Mouse (Mus musculus) spleen, adult 12 weeks (tissue): Measurements from ENCODE around the gene Acyp2.

Source experiments
- DNase-seq: peaks from one replicate; pipeline ENCODE4 v3.0.0; 2022; ENCODE audit warnings: low spot score

Gene Acyp2

GRCm38 (mm10) chr11:30580008-30580407 lies 69.4 kb downstream of the Acyp2 start:
- no peak for DNase-seq

DNA sequence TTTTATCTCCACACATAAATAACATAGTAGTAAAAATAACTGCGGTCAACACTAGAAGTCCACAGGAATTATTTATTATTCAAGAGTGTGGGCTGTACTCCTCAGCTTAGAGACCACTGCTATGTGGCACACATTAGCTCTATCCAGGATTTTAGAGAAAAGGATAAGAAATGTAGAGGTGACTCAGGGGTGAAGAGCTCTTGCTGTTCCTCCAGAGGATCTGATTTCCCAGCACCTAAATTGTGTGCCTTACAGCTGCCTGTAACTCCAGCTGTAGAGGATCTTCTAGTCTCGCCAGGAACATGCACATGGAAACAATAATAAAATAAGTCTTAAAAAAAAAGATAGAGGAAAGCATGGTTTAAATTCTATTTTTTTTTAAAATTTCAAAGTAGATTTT lies 70.5 kb downstream of the Acyp2 start:
- DNase-seq: no peak

- no peak for DNase-seq
Measured at GRCm38 (mm10) chr11:30572790-30573395, 76.5 kb downstream of the Acyp2 start.

- DNase-seq: no peak
Measured at GRCm38 (mm10) chr11:30570568-30570967, 78.8 kb downstream of the Acyp2 start.

DNA sequence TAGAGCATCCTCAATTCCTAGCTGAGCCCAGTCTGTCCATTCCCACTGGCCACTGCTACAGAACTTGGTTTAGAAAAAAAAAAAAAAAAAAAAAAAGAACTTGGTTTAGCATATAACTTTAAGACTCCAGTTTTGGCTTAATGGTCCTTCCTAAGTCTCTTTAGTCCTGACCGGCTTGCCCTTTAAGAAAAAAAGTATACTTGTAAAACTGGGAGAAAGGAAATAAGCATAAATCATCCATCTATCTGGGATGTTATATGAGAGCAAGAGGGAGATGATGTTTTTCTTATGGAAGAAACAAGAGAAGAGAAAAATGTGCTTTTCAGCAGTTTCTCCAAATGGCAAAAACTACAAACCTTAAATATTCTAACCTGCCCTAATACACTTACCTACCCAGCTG lies 89.2 kb downstream of the Acyp2 start:
- no peak for DNase-seq

DNA sequence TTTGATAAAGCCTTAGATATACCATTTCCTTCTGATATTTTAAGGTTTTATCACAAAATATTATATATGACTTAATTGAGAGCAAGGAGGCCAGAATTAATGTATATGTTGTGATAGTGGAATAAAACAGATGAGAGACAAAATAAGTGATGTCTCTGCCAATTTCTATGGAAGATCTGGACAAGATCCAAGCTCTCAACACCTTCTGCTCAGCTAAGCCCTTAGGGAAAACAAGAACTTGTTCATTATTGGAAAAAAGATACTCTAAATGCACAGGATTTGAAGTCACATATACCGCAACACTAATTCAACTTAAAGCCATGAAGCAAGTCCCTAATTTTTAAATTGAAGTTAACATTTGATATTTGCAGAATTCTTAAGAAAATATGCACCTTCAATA lies 96.0 kb downstream of the Acyp2 start:
- no peak for DNase-seq

DNA sequence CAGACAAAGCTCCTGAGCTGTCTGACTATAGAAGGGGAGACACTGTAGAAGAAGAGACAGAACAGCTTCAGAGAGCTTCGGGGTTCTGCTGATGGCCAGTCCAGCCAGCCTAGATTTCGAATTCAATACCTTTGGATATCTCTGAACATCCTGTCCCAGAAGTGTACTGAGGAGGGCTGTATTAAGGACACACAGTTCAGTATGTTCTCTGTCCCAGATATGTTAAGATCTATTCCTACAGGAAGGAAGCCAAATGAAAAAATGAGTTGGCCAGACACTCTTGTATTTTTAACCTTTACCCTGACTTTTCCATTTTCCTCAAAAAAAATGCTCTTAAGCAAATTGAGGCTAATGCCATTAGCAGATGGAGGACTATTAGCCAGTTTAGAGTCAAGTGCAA lies 132.3 kb downstream of the Acyp2 start:
- DNase-seq: no peak

DNA sequence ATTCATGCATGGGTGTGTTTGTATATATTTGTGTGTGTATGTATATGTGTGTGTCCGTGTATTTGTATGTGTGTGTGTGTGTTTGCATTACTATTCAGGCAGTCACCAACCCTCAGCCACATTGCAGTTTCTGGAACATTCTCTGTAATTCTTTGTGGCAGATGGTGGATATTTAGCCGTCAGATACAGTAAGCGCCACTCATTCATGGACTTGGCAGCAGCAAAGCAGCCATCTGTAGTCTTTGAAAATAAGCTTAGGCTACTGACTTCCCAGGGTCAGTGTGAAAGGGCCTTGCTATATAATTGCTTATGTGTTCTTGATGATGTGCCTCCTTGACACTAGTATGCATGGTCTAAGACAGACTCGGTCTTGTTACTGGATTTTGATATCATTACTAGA lies 141.2 kb downstream of the Acyp2 start:
- DNase-seq: no peak

DNA sequence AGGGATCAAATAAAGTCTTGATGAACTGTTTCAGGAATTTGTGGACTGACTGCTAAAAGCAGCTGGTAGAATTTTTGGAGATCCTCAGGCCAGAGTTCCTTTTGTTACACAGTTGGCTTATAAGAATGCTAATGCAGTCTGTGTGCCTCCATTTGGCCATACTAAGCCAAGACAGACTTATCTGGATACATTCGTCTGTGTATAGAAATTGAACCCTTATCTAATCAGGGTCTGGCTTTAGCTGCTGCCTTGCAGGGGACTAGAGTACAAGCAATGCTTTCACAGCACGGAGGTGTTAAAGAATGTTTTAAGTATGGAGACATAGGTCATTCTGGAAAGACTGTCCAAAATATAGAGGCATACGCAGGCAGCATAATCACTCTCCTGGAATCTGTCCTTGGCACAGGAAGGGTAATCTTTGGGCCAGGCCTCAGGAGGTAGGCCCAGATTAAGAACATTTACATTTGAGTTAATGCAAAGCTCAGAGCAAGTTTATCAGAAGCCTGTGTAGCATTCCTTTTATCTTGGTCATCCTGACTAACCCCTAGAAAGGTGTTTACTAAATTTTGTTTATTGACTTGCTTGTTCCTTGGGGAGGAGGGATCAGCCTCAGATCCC lies 150.5 kb downstream of the Acyp2 start:
- DNase-seq: no peak

- no peak for DNase-seq
Measured at GRCm38 (mm10) chr11:30497151-30497550, 152.2 kb downstream of the Acyp2 start.

DNA sequence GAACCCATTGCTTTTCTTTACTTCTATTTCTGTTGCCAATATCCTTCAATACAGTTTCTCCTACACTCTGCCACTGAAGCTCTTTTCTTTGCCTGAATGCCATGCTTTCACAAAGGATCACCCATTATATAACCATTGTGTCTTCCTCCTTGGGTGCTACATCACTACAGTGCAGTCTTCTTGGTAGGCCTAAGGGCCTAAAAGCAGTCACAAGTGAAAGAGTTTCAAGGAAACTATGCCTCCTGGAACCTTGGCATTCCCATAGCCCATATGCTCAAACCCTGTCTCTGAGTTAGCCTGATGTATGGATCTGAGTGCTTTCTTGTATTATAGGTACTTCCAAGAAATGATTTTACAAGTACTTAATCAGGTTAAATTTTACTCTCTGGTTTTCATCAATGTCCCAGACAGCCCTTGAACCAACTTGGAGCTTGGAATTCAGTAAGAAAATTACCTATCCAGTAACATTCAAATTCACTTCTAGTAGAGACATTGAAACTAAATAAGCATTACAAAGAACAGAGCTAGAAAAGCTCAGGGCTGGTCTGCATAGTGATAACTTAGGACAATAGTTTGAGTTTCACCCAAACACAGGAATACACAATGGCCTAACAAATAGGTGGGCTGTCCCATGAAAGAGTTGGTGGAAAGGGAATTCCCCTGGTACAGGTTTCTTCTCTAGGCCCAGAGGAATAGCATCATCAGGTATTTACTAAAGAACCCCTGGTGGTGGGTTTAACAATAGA lies 157.7 kb downstream of the Acyp2 start:
- DNase-seq: no peak

DNA sequence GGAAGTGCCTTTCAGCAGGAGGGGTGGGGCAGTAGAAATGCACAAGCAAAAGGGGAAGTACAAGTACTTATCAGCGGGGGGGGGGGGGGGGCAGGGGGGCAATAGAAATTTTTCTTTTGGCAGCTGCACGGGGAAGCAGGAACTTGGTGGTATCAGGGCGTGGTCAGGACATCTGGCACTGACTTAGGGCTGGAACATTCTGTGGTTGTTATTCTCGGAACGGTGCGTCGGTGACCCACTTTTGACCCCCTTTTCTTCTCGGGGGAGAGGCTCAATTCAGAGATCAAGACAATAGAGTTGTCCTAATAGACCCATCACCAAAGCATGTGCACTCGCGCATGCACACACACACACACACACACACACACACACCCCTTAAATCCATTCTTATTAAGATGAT lies 161.2 kb downstream of the Acyp2 start:
- DNase-seq: no peak

- DNase-seq: no peak
Measured at GRCm38 (mm10) chr11:30483286-30483685, 166.1 kb downstream of the Acyp2 start.

DNA sequence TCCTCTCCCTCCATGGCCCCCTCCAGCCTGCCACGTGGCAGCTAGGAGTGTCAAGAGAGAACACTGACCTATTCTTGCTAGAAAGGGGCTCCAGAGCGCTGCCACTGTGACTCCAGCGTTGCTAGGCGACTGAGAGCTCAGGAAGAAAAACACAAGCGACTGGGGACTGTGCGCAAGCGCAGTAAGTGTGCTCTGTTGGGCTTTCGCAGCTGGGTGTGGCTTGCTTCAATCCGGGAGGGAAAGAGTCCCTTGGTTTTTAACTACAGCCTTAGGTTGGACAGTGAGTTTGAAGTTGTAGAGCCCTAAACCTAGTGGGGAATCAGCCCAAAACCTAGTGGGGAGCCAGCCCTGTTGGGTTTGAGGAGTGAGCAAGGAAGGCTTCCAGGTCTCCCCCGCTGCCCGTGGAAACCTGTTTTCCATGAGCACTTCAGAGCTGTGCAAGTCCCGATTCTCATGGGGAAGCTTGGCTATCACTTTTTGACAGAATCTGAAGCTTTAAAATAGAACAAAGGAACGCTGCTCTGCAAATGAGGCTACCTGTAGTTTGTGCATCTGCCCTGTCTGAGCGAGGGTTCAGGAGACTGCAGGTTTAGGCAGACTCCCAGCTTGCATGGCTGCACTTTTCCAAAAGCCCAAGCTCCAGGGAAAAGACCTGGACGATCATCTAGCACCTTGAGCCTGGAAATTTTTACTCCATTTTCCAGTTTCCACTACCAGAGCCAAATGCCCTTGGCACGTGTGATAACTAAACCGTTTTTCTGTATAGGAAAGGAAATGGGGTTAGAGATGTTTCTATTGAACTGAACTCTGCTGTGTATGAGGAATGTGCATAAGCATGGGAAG lies 177.4 kb downstream of the Acyp2 start, which contains the start of gene 4930505A04Rik:
Gene 4930505A04Rik (minus strand): TSS at position 77 of the 843 bp plus-strand sequence.
- no peak for DNase-seq

GRCm38 (mm10) chr11:30471187-30471586 lies 178.2 kb downstream of the Acyp2 start:
- DNase-seq: no peak
